Mouse (Mus musculus): ENCODE data around the gene Gal3st2b. TPM values are rescaled to one million over a fixed set of nuclear protein-coding genes. Genes with fewer than 3 reads are reported as not detected.
"Not testable (repeated sequence)": the region's sequence is repeated elsewhere in the genome, so short reads cannot be mapped to it uniquely, and the experiment has no call there.

Gene Gal3st2b
- 0.10 TPM in 1 of 2 replicates, not detected in the other for polyA plus RNA-seq (2016; fragmentation: Nextera tagmentation; extraction: Ambion mirVana)

DNA sequence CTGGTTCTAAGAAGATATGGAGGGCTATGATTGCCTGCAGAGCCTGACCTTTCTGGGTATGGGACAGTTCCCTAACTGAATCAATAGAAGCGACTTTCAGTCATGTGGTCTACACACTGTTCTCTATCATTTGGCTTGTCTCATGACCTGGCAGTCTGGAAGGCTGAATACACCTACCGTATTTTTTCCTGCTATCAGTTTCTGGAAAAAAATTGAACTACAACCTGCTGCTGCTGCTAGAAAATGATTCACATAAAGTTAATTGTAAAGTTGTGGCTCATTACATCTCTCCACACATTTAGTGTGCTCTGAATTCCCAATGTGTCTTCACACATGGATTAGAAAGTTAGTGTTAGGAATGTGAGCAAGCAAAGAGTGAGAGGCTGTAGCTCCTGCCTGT is at the start of gene Gal3st2b:
Gene Gal3st2b, plus strand, starts transcription at position 301 of the 400 bp plus-strand sequence.
- H3K27me3 ChIP-seq; H3K4me2 ChIP-seq; H3K9ac ChIP-seq; H3K36me3 ChIP-seq (replicated peaks); ATAC-seq (ENCODE audit: low FRiP score); H3K9me3 ChIP-seq; H3K27ac ChIP-seq; H3K4me1 ChIP-seq; H3K4me3 ChIP-seq (replicated peaks): not testable (repeated sequence)
- 86% methylated on average over 2 of the region's 2 CpGs for WGBS

DNA sequence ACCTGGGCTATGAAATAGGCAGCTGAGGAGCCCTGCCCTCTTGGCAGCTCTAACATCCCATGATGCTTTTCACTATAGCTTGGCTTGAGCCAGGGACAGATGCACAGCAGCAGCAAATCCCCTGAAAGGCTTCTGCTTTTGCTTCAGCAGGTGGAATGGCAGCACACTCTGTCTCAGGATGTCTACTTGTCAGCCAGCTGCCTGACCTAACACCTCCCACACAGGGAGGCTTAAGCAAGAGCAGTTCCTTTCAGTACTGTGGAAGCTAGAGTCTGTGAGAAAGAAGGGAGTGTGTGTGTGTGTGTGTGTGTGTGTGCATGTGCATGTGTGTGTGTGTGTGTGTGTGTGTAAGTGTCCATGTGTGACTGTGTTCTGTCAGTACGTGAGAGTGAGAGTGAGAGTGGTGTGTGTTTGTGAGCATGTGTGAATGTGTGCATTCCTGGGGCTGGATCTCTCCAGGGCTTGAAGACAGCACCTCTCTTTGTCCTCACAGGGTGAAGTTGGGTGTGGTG is 46.5 kb upstream of the Gal3st2b start:
- H3K9me3 ChIP-seq; H3K4me1 ChIP-seq; H3K36me3 ChIP-seq (replicated peaks); ATAC-seq (ENCODE audit: low FRiP score); H3K4me3 ChIP-seq (replicated peaks); H3K9ac ChIP-seq; H3K27me3 ChIP-seq; H3K4me2 ChIP-seq; H3K27ac ChIP-seq: not testable (repeated sequence)
- 63% methylated on average over 1 of the region's 1 CpGs for WGBS

DNA sequence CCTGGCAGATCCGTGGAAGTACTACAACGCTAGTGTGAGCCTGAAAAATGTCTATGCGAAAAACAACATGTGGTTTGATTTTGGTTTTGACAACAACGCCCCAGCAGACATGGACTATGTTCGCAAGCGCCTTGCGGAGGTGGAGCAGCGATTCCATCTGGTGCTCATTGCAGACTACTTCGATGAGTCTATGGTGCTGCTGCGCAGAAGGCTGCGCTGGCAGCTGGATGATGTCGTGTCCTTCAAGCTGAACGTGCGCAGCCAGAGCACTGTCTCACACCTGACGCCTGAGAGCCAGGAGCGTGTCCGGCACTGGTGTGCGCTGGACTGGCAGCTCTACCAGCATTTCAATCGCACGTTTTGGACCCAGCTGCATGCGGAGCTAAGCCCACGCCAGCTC is 43.7 kb upstream of the Gal3st2b start:
- not testable (repeated sequence) for H3K36me3 ChIP-seq (replicated peaks); H3K4me2 ChIP-seq; H3K9ac ChIP-seq; H3K27ac ChIP-seq; H3K9me3 ChIP-seq; H3K4me1 ChIP-seq; H3K4me3 ChIP-seq (replicated peaks); ATAC-seq (ENCODE audit: low FRiP score); H3K27me3 ChIP-seq
- WGBS = 90% methylated on average over 13 of the region's 22 CpGs

DNA sequence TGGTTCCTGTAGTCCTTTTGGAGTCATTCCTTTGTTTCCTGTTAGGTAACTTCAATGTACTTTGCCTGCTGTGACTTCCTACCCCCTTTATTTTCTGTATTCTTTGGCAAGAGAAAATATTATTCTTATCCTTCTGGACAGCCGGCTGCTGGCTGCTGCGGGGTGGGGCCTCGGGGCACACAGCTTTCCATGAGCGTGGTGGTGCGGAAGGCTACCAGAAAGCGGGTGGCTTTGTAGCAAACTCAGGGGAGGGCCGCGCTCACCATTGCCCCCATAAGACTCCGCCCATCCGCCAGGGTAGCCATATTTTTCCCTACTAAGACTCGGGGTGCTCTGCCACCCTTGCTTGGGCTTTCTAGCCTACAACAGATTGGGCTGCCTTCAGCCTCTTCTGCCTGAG is 36.3 kb upstream of the Gal3st2b start:
- not testable (repeated sequence) for H3K27me3 ChIP-seq; H3K4me2 ChIP-seq; H3K4me3 ChIP-seq (replicated peaks); H3K36me3 ChIP-seq (replicated peaks); H3K4me1 ChIP-seq; H3K9me3 ChIP-seq; H3K9ac ChIP-seq; H3K27ac ChIP-seq; ATAC-seq (ENCODE audit: low FRiP score)
- no CpG with 5 or more reads among the region's 11 CpGs for WGBS

DNA sequence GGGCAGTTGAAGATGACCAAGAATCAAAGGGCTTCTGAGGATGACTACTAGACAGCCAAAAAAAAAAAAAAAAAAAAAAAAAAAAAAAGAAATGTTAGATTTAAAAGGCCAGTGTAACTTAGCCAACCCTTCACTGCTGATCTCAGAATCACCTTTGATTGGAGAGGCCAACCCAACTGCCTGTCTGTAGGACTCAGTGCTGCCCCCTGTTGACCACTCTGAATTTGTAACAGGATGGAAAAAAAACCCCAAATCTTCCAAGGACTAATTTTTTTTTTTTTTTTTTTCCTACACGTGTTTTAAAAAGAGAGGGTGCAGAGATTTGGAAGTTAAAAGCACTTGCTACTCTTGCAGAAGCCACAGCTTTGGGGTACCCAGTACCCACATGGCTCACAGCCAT is 27.2 kb upstream of the Gal3st2b start:
- not testable (repeated sequence) for H3K27me3 ChIP-seq; H3K4me2 ChIP-seq; H3K9me3 ChIP-seq; H3K4me3 ChIP-seq (replicated peaks); H3K27ac ChIP-seq; H3K4me1 ChIP-seq; H3K36me3 ChIP-seq (replicated peaks); H3K9ac ChIP-seq; ATAC-seq (ENCODE audit: low FRiP score)
- 45% methylated on average over 1 of the region's 1 CpGs for WGBS

DNA sequence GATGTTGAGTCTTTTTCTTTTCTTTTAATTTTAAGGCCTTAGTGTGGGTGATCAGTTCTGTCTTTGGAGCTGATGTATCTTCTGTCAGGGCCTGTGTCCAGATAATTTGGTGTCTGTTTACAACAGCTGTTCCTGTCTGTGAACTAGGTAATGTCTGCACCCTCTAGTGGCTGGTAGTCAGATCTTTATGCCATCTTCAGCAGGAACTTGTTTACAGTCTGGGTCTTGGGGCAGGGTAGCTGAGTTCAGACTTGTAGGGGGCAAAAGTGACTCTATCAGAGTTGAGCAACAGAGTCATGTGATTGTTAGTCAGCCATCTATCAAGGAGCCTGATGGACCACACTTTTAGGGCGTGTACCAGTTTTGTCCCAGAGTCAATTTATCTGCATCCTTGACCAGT is 20.7 kb upstream of the Gal3st2b start:
- H3K27ac ChIP-seq; H3K36me3 ChIP-seq (replicated peaks); H3K9me3 ChIP-seq; H3K27me3 ChIP-seq; H3K4me2 ChIP-seq; H3K9ac ChIP-seq; ATAC-seq (ENCODE audit: low FRiP score); H3K4me1 ChIP-seq; H3K4me3 ChIP-seq (replicated peaks): not testable (repeated sequence)
- WGBS = no CpG with 5 or more reads among the region's 1 CpGs

DNA sequence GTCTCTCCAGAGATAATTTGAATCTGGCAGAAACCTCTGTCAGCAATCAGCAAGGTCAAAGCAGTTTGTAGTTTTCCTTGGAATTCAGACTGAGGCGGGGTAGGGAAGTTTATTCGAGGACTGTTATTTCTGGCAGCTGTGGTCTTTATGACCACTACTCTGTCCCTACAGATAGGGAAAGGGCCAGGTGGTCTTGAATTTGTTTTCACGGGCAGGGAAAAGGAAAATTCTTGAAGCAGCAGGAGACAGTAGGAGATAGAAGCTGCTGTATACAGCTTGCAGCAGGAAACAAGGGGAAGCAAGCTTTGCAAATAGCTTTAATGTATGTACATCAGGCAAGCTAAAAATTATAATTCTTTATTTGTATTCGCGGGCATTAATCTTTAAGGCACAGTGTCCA is 16.8 kb upstream of the Gal3st2b start:
- not testable (repeated sequence) for H3K4me3 ChIP-seq (replicated peaks); H3K27ac ChIP-seq; H3K9ac ChIP-seq; H3K4me1 ChIP-seq; ATAC-seq (ENCODE audit: low FRiP score); H3K36me3 ChIP-seq (replicated peaks); H3K9me3 ChIP-seq; H3K27me3 ChIP-seq; H3K4me2 ChIP-seq
- WGBS = 90% methylated on average over 4 of the region's 5 CpGs

DNA sequence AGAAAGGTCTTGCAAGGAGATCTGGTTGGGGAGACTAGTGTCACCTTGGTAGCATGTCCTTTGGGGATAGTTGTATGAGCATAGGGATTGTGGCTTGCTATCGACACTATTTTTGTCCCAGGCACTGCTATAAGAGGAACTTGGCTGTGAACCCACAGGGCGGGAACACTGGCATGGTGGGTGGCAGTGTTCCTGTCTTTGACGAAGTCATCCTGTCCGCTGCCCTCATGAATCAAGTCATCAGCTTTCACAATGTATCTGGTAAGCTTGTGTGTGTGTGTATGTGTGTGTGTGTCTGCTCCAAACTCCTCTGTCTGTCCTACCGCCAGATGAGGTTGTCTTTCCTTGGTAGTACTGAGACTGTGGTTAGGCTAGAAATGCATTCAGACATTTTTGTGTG is 11.4 kb upstream of the Gal3st2b start:
- H3K4me2 ChIP-seq; H3K4me1 ChIP-seq; H3K27ac ChIP-seq; H3K9ac ChIP-seq; ATAC-seq (ENCODE audit: low FRiP score); H3K4me3 ChIP-seq (replicated peaks); H3K27me3 ChIP-seq; H3K9me3 ChIP-seq; H3K36me3 ChIP-seq (replicated peaks): not testable (repeated sequence)
- 80% methylated on average over 4 of the region's 5 CpGs for WGBS

DNA sequence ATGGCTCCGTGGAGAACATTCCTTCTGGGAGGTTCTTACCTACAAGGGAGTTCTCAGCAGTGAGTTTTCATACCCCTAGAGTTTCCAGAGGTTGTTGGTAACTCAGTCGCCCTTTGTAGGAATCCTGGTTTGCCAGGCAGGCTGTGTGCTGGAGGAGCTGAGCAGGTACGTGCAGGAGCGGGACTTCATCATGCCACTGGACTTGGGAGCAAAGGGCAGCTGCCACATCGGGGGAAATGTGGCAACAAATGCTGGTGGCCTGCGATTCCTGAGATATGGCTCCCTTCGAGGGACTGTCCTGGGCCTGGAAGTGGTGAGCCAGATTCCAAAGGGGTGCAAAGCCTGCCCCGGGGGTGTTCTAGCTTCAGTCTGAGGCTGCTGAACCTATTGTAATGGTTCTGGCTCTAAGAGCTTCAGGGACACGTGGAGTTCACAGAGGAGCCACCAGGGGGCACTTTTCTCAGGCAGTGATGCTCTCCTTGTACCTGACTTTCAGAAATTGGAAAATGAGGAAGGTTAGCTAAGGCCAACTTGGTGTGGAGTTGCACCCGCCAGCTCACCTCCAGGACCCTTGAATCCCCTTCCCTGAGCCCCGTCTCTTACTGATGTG is 9.0 kb upstream of the Gal3st2b start:
- not testable (repeated sequence) for H3K27me3 ChIP-seq; H3K4me1 ChIP-seq; H3K27ac ChIP-seq; H3K4me3 ChIP-seq (replicated peaks); H3K9ac ChIP-seq; H3K36me3 ChIP-seq (replicated peaks); H3K4me2 ChIP-seq; ATAC-seq (ENCODE audit: low FRiP score); H3K9me3 ChIP-seq
- no CpG with 5 or more reads among the region's 11 CpGs for WGBS

DNA sequence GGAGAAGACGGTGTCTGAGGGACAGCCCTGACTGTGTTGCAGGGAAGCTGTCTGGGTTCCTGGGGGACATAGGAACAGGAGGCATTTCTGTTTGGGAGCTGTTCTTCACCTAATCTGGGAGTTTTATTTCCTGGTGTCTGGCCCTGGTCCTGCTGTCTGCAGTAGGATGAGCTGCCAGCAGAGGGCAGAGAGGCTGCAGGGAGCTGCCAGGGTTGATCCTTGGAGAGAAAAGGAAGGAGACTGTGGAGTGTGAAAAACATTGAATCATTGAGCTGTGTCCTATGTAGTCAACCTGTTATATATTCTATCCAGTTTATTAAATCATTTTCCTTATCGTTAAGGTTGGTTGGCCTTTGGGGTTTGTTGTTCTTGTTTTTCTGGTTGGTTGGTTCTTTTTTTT is 6.2 kb upstream of the Gal3st2b start:
- no CpG with 5 or more reads among the region's 2 CpGs for WGBS
- peak; percentile 58; the same call in 1 of the 2 replicates for ATAC-seq (ENCODE audit: low FRiP score)
- H3K27me3 ChIP-seq; H3K4me3 ChIP-seq (replicated peaks); H3K9ac ChIP-seq; H3K9me3 ChIP-seq; H3K36me3 ChIP-seq (replicated peaks); H3K4me2 ChIP-seq; H3K27ac ChIP-seq; H3K4me1 ChIP-seq: not testable (repeated sequence)

DNA sequence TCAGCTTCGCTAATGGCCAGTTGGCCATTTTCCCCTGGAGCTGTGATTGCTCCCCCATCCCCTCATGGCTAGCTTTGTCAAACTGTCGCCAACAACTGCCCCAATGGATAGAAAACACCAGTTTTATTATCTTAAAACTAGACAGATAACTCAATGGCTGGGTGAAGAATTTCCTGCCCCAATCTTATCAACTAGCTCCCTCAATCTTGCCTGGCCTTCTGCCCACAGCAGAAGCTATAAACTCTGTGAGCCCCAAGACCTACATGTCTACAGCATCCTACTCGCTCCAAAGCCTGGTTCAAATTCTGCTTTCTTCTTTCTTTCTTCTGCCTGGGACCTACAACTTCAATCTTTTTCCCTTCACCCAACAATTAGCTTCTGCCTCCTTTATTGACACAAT is 951 bp upstream of the Gal3st2b start:
- ATAC-seq (ENCODE audit: low FRiP score); H3K9me3 ChIP-seq; H3K4me3 ChIP-seq (replicated peaks); H3K4me1 ChIP-seq; H3K27me3 ChIP-seq; H3K27ac ChIP-seq; H3K4me2 ChIP-seq; H3K36me3 ChIP-seq (replicated peaks); H3K9ac ChIP-seq: not testable (repeated sequence)
- 89% methylated on average over 3 of the region's 3 CpGs for WGBS

DNA sequence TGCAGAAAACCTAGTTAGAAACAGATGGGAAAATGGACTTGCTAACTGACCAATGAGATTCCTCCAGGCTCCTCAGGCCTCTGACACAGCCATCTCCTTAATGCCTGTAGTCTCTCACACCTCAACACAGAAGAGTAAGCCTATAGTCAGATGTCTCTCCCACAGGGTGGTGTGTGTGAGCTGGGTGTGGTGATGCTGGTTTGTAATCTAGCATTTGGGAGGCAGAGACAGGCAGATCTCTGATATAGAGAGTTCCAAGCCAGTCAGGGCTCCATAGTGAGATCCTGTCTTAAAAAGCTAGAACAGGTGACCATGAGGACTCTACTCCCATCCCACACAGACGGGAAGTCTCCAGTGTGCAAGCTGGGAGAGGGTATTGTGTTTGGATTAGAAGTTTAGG is 664 bp downstream of the Gal3st2b start:
- not testable (repeated sequence) for H3K36me3 ChIP-seq (replicated peaks); H3K9ac ChIP-seq; H3K4me2 ChIP-seq; H3K4me1 ChIP-seq; ATAC-seq (ENCODE audit: low FRiP score); H3K27ac ChIP-seq; H3K4me3 ChIP-seq (replicated peaks); H3K27me3 ChIP-seq; H3K9me3 ChIP-seq
- WGBS = 60% methylated on average over 1 of the region's 1 CpGs

DNA sequence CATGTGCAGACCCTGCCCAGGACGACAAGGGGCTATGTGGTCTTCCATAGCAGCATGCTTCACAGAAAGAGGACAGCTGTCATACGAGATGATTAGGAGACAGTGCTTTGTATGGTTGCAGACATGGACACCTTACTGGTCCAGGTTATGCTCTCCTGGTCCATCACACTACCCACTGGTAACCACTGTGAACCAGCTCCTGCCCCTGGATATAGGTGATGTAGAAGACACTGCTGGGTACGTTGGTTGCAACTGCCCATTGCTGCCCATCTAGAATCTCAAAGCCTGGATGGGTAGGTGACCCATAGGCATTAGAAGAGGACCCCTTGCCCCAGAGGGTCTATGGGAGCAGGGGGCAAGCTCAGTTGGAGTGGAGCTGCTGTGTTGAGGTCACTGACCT is 1.2 kb downstream of the Gal3st2b start:
- not testable (repeated sequence) for H3K4me2 ChIP-seq; H3K9me3 ChIP-seq; H3K36me3 ChIP-seq (replicated peaks); H3K4me1 ChIP-seq; H3K27me3 ChIP-seq; H3K4me3 ChIP-seq (replicated peaks); H3K9ac ChIP-seq; H3K27ac ChIP-seq; ATAC-seq (ENCODE audit: low FRiP score)
- 70% methylated on average over 3 of the region's 3 CpGs for WGBS
